Mouse (Mus musculus) stomach, embryonic 16.5 days (tissue): Measurements from ENCODE around the gene Cgnl1. TPM values are rescaled to one million over a fixed set of nuclear protein-coding genes. Genes with fewer than 3 reads are reported as not detected.

Experiments used
- ATAC-seq: fragments of 200-750 bp; cut with Nextera tagmentation; 2 replicates; pipeline ENCODE4 v1.8.0; 2017; ENCODE audit warnings: moderate number of reproducible peaks, moderate TSS enrichment; ENCODE audit not compliant: insufficient read depth, low FRiP score
- H3K27ac ChIP-seq: fragments of 300-500 bp; sonication (generic); 2 replicates; pipeline ENCODE4 v1.5.1; 2014; ENCODE audit warnings: low read length
- H3K27me3 ChIP-seq: fragments of 300-500 bp; sonication (generic); 2 replicates; pipeline ENCODE4 v1.6.1; 2014; ENCODE audit warnings: low read length, control low read depth, mixed read lengths; ENCODE audit not compliant: control insufficient read depth, insufficient read depth
- H3K36me3 ChIP-seq: fragments of 300-500 bp; sonication (generic); 2 replicates; pipeline ENCODE4 v1.6.1; 2014; ENCODE audit warnings: low read length; ENCODE audit not compliant: control insufficient read depth, insufficient read depth
- H3K4me1 ChIP-seq: fragments of 300-500 bp; sonication (generic); 2 replicates; pipeline ENCODE4 v1.6.1; 2014; ENCODE audit warnings: low read length, control low read depth, mixed read lengths; ENCODE audit not compliant: control insufficient read depth, insufficient read depth
- H3K4me2 ChIP-seq: fragments of 300-500 bp; sonication (generic); 2 replicates; pipeline ENCODE4 v1.6.1; 2014; ENCODE audit warnings: low read depth, low read length, mixed read lengths
- H3K4me3 ChIP-seq: fragments of 300-500 bp; sonication (generic); replicated peaks from 2 replicates; pipeline ENCODE4 v1.5.1; 2014; ENCODE audit warnings: mild to moderate bottlenecking, low read length
- H3K9ac ChIP-seq: fragments of 300-500 bp; sonication (generic); 2 replicates; pipeline ENCODE4 v1.6.1; 2014; ENCODE audit warnings: low read length
- H3K9me3 ChIP-seq: fragments of 300-500 bp; sonication (generic); replicated peaks from 2 replicates; pipeline ENCODE4 v1.6.1; 2016; ENCODE audit warnings: low read length, control low read depth; ENCODE audit not compliant: control insufficient read depth
- WGBS: fragments of 180-500 bp; shearing (Covaris S2); extraction: QIAGEN DNeasy Blood & Tissue Kit; methylation state at CpG from one replicate; pipeline ENCODE4 v1.1.7; 2014; 5-methylcytosine and 5-hydroxymethylcytosine counted together
- polyA plus RNA-seq: library from polyadenylated mRNA; unstranded; fragments of >200 nt; fragmentation: Nextera tagmentation; extraction: Ambion mirVana; gene quantifications from 2 replicates; pipeline ENCODE4 v1.2.1, GENCODE M21; 2015

The Cgnl1 gene
- polyA plus RNA-seq, 1 experiment from 2014 or later: 9.4 TPM

DNA sequence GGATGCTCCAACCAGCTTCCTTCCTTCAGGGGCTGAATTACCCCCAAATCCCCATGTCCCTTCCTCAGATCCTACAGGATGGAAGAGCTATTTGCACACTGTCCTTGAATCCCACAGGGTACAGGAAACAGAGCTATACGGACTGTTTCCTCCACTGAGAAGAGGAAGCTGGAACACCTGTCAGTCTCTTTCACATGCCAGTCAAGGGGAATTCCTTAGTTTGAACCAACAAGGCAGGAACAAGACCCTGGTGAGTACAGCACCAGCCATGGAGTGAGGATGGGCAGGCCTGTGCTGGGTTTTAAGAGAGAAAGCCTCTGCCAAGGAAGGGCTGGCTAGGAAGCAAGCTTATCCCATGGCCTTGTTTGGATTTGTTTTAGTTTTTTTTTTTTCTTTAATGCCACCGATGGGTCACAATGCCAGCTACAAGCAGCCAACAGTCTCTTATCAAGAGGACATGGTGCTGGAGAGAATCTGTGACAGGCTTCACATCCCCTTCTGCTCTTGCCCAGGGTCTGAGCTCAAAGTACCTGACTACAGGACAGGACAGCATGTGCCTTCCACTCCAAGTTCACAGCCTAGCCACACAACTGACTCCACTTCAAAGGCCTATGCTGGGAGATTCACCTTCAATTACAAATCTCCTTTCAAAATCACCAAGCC lies 182.3 kb downstream of the Cgnl1 start:
- no peaks in the 10 kb centered on the region for H3K27me3 ChIP-seq
- no peaks in the 10 kb centered on the region for H3K36me3 ChIP-seq
- H3K4me1 ChIP-seq: peaks cover 7% of the 10 kb centered on the region; the same call in 1 of the 2 replicates
- H3K4me2 ChIP-seq: no peak overlapping the region
- H3K4me3 ChIP-seq: no peak overlapping the region
- WGBS: 47% methylated on average over 2 of the region's 2 CpGs
- no peak overlapping the region for H3K9ac ChIP-seq
- no peak overlapping the region for H3K27ac ChIP-seq
- ATAC-seq: no peak
- H3K9me3 ChIP-seq: 0 out of 2 replicates have a peak, but pooled peaks cover 3% of the 10 kb centered on the region

DNA sequence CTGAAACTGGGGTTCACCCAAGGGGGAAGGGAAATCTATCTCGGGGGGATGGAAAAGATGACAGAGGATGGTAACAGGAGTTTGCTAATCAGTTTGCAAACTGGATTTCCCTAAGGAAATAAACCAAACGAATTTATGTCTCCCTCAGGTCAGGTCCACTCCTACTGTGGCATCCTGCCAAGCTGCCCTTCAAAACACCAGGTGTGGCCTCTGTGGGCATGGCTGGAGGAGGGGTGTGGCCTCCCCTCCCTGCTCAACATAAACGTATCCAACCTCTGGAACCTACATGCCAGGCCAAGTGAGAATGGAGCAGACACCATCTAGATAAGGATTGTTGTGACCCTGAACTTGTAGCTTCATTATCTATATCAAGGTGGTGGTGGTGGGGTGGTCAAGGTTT lies 185.0 kb downstream of the Cgnl1 start:
- no peaks in the 10 kb centered on the region for H3K36me3 ChIP-seq
- no peak overlapping the region for H3K27ac ChIP-seq
- 38% methylated on average over 3 of the region's 3 CpGs for WGBS
- no peaks in the 10 kb centered on the region for H3K27me3 ChIP-seq
- H3K4me3 ChIP-seq: no peak overlapping the region
- no peak overlapping the region for H3K4me2 ChIP-seq
- H3K9me3 ChIP-seq: 0 out of 2 replicates have a peak, but pooled peaks cover 3% of the 10 kb centered on the region
- H3K4me1 ChIP-seq: no peaks in the 10 kb centered on the region
- ATAC-seq: peak; percentile 40; the same call in 1 of the 2 replicates
- no peak overlapping the region for H3K9ac ChIP-seq

DNA sequence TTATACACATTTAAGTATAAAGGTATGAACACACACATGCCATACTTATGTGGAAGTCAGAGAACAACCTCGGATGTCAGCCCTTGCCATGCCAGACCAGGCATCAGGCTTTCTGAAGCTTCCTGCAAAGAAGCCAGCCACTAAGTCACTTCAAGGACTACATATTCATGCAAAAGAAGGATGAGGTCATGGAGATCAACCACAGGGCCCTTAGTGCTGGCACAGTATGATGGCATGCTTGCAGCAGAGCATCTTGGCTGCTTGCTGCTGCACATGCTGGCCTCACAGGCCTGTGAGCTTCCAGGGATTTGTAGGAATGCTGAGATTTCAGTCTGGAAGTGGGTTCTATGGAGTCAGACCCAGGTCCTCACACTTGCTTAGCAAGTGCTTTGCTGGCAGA lies 188.6 kb downstream of the Cgnl1 start:
- no peaks in the 10 kb centered on the region for H3K27me3 ChIP-seq
- H3K4me3 ChIP-seq: no peak overlapping the region
- 86% methylated on average over 1 of the region's 1 CpGs for WGBS
- no peaks in the 10 kb centered on the region for H3K36me3 ChIP-seq
- no peak overlapping the region for H3K4me2 ChIP-seq
- H3K9me3 ChIP-seq: 0 out of 2 replicates have a peak, but pooled peaks cover 3% of the 10 kb centered on the region
- H3K27ac ChIP-seq: no peak overlapping the region
- no peaks in the 10 kb centered on the region for H3K4me1 ChIP-seq
- no peak for ATAC-seq
- no peak overlapping the region for H3K9ac ChIP-seq

DNA sequence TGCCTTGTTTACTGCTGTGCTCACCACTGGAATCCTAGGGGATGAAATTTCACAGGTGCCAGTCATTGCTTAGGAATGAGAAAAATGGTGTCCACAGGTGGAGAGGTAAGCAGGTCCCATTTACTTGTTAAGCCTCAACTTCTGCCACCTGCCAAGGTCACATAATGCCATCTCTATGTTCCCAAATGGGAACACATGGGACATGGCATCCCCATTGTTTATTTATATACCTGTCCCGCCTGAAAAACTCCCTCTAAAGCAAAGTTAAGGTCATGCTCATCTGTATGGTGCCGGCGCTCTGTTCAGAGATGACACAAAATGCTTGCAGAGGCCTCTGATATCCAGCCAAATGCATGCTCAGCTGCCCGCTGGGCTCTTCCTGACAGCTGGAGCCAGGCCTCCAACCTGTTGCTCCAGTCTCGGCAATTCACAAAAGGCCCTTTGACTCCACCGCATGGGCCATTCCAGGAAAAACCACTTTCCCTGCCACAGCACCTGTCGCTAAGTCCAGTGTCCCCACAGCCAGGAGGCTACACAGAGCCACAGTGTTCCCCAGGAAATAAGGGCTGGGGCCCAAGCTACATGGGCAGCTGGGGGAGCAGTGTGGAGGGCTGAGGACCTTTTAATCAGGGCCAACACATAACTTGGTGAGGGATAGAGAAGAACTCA lies 192.4 kb downstream of the Cgnl1 start:
- Histone ChIP-seq H3K36me3 (no peaks in the 10 kb centered on the region), H3K4me1 (no peaks in the 10 kb centered on the region), H3K9me3 (no peaks in the 10 kb centered on the region), H3K4me2 (no peak overlapping the region), H3K9ac (no peak overlapping the region), H3K27ac (no peak overlapping the region; the same call in 1 of the 2 replicates), H3K4me3 (no peak overlapping the region), H3K27me3 (no peaks in the 10 kb centered on the region)
- WGBS: 50% methylated on average over 7 of the region's 7 CpGs
- no peak for ATAC-seq

Other genes starting within 250 kb of the Cgnl1 start
- 16.4 and 19.6 TPM in 2 replicates for gene Myzap, start 179.2 kb downstream of the Cgnl1 start, polyA plus RNA-seq